Mouse (Mus musculus): ENCODE measurements around the gene Padi6. TPM values are rescaled to one million over a fixed set of nuclear protein-coding genes. Genes with fewer than 3 reads are reported as not detected.

Gene Padi6
- polyA plus RNA-seq, 1 experiment from 2014 or later = not detected

DNA sequence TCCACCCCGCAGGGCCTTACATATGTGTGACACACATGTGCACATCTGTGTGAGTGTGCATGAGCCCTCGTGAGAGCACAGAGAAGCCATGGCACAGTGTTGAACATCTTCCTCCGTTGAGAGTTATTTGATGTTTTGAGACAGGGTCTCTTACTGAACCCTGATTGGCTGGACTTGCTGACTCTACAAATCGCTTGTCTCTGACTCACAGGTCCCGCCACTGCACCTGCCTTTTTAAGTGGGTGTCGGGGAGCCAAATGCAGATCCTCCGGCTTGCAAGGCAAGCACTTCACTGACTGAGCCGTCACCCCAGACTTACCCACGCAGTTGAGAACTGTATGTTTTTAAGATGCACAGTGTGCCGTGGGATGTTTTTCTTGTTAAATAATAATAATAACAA, 33.4 kb upstream of the Padi6 start:
- Histone ChIP-seq H3K27me3 (replicated peaks) (no peaks in the 10 kb centered on the region), H3K36me3 (no peaks in the 10 kb centered on the region), H3K9me3 (replicated peaks) (no peaks in the 10 kb centered on the region), H3K4me1 (no peaks in the 10 kb centered on the region), H3K4me3 (replicated peaks) (no peak overlapping the region), H3K9ac (replicated peaks) (no peak overlapping the region), H3K27ac (replicated peaks) (no peak overlapping the region), H3K4me2 (no peak overlapping the region)
- no peak for ATAC-seq (ENCODE audit: low FRiP score)
- 86% methylated on average over 10 of the region's 10 CpGs for WGBS

DNA sequence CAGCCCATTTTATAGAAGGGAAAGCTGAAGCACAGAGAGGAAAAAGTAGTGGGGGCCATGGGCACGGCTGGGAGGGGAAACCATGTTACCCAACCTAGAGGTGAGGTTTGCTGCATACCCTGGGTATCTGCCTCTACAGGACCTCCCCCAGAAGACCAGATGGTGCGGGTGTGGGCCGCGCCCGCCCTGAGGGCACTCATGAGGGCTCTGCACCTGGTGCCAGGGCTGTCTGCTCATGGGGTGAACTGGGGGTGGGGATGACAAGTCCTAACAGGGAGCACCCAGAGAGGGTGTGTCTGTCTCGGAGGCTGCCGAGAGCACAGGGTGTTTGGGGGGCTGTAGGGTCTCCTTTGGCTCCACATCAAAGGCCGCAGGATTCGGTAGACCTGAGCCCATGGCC, 32.5 kb upstream of the Padi6 start:
- H3K36me3 ChIP-seq = no peaks in the 10 kb centered on the region
- H3K4me3 ChIP-seq (replicated peaks) = no peak overlapping the region
- H3K4me2 ChIP-seq = no peak overlapping the region
- H3K4me1 ChIP-seq = 0 out of 2 replicates have a peak, but pooled peaks cover 2% of the 10 kb centered on the region
- 71% methylated on average over 9 of the region's 9 CpGs for whole genome bisulfite sequencing
- no peak overlapping the region for H3K27ac ChIP-seq (replicated peaks)
- ATAC-seq (ENCODE audit: low FRiP score) = no peak
- H3K27me3 ChIP-seq (replicated peaks) = no peaks in the 10 kb centered on the region
- no peak overlapping the region for H3K9ac ChIP-seq (replicated peaks)
- no peaks in the 10 kb centered on the region for H3K9me3 ChIP-seq (replicated peaks)

DNA sequence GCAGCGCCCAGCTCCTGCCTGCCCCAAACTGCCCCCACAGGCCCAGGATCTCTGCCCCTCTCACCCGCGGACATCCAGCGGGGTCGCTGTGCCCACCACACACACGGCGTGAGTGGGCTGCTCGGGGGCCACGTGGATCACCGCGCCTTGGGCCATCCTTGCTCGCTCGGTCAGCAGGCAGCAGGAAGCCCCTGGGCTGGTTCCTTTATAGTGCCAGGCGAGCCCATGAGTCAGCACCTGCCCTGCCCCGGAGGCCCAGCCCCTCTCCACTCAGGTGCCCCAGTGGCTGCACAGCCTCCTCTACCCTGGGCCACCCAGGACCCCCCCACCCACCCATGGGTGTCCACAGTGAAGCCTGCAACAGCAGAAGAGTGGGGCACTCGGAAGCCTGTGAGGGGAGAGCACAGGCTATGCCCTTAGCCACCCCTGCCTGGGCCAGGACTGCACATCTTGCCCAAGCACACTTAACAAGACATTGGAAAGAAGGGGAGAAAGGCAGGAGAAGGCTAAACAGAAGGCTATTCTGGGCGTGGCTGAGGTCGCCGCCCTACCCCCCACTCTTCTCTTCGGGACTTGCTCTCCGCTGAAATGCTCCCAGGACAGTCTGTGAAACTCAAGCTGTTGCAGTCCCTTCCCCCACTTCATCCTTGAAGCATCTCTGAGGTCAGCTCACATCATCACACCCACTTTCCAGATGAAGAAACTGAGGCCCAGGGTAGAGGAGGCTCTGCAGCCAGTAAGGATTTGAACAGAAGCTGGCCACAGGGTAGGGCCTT, 31.8 kb upstream of the Padi6 start, which contains the start of gene Padi4:
Padi4 (minus strand) TSS at position 212 of the 776 bp plus-strand sequence.
- no peak for ATAC-seq (ENCODE audit: low FRiP score)
- H3K4me2 ChIP-seq = no peak within 1 kb of the TSS
- WGBS = 84% methylated on average over 21 of the region's 21 CpGs
- no peak within 1 kb of the TSS for H3K9ac ChIP-seq (replicated peaks)
- no peaks in the 10 kb centered on the region for H3K36me3 ChIP-seq
- H3K9me3 ChIP-seq (replicated peaks) = no peaks in the 10 kb centered on the region
- no peaks in the 10 kb centered on the region for H3K27me3 ChIP-seq (replicated peaks)
- no peak within 1 kb of the TSS for H3K4me3 ChIP-seq (replicated peaks)
- H3K4me1 ChIP-seq = 0 out of 2 replicates have a peak, but pooled peaks cover 2% of the 10 kb centered on the region
- H3K27ac ChIP-seq (replicated peaks) = no peak within 1 kb of the TSS

DNA sequence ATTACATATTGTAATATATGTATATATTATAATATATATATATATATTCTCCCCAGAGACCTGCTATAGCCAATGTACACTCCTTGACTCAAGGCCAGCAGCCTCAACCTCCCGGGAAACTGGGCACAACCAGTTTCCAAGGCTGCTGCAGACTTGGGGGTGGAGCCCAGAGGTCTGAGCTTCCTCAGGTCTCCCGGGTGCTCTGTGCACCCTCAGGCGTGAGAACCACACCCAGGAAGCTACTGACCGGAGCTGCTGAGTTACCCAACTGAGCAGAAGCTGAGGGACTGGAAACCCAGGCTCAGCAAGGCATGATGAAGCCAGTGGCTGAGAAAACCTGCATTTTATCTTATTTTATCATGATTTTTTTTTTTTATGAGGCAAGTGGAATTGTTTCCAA, 28.6 kb upstream of the Padi6 start:
- no peak for ATAC-seq (ENCODE audit: low FRiP score)
- 0 out of 2 replicates have a peak, but pooled peaks cover 2% of the 10 kb centered on the region for H3K4me1 ChIP-seq
- 46% methylated on average over 4 of the region's 4 CpGs for WGBS
- no peak overlapping the region for H3K4me2 ChIP-seq
- H3K4me3 ChIP-seq (replicated peaks) = no peak overlapping the region
- H3K36me3 ChIP-seq = no peaks in the 10 kb centered on the region
- H3K27ac ChIP-seq (replicated peaks) = no peak overlapping the region
- no peaks in the 10 kb centered on the region for H3K27me3 ChIP-seq (replicated peaks)
- H3K9ac ChIP-seq (replicated peaks) = no peak overlapping the region
- no peaks in the 10 kb centered on the region for H3K9me3 ChIP-seq (replicated peaks)

DNA sequence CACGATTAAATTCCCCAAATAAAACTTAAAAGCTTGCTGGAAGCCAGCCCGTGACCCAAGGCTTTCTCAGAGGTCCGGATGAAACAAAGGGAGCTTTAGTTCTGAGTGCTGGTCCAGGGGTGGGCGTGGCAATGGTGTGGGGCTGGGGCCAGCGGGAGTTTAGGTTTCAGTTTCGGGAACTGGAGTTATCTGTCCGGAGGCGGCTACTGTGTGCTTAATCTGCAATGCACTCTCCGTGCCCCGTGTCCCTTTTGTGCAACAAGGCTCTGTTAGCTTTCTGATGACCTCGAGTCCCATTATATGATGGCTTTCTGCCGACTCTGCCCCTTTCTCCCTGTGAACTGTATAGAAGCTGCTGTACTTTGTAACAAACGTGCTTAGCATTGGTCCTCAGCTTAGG, 28.0 kb upstream of the Padi6 start:
- 9% methylated on average over 13 of the region's 13 CpGs for WGBS
- no peak overlapping the region for H3K9ac ChIP-seq (replicated peaks)
- no peaks in the 10 kb centered on the region for H3K27me3 ChIP-seq (replicated peaks)
- no peak overlapping the region for H3K27ac ChIP-seq (replicated peaks)
- peak overlapping the region; percentile 39 for H3K4me2 ChIP-seq
- H3K9me3 ChIP-seq (replicated peaks) = no peaks in the 10 kb centered on the region
- H3K4me3 ChIP-seq (replicated peaks) = 0 out of 2 replicates have a peak overlapping the region, but pooled peaks have one; percentile 3
- ATAC-seq (ENCODE audit: low FRiP score) = no peak
- H3K4me1 ChIP-seq = 0 out of 2 replicates have a peak, but pooled peaks cover 2% of the 10 kb centered on the region
- no peaks in the 10 kb centered on the region for H3K36me3 ChIP-seq

DNA sequence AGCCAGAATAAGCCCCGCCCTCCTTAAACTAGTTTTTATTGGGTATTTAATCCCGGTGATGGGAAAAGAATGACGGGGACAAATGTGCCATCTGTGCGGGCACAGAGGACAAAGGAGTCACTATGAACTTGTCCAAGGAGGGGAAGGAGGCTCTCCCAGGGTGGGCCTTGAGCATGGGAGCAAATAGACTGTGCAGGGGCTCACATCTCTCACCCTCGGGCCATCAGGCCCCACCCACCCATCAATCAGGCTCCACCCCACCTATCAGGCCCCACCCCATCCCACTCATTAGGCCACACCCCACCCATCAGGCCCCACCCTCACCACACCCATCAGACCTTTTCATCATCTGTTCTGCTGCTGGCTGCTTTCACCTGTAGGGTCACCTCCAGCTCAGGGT, 26.5 kb upstream of the Padi6 start:
- H3K27me3 ChIP-seq (replicated peaks) = no peaks in the 10 kb centered on the region
- 67% methylated on average over 5 of the region's 5 CpGs for WGBS

DNA sequence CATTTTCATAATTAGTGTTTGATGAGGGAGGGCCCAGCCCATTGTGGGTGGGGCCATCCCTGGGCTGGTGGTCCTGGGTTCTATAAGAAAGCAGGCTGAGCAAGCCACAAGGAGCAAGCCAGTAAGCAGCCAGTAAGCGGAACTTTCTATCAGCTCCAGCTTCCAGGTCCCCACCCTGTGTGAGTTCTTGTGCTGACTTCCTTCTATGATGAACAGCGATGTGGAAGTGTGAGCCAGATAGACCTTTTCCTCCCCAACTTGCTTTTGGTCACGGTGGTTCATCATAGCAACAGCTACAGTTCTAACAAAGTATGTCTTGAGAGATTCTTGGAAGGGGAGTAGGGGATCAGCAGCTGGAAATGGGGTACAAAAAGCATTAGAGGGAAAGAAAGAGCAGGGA, 23.5 kb upstream of the Padi6 start:
- H3K4me2 ChIP-seq = no peak overlapping the region
- 88% methylated on average over 3 of the region's 3 CpGs for WGBS
- H3K27me3 ChIP-seq (replicated peaks) = no peaks in the 10 kb centered on the region
- H3K27ac ChIP-seq (replicated peaks) = no peak overlapping the region
- no peaks in the 10 kb centered on the region for H3K36me3 ChIP-seq
- H3K9ac ChIP-seq (replicated peaks) = no peak overlapping the region
- 0 out of 2 replicates have a peak, but pooled peaks cover 2% of the 10 kb centered on the region for H3K4me1 ChIP-seq
- no peaks in the 10 kb centered on the region for H3K9me3 ChIP-seq (replicated peaks)
- ATAC-seq (ENCODE audit: low FRiP score) = no peak
- no peak overlapping the region for H3K4me3 ChIP-seq (replicated peaks)

More for the DNA sequence above, 26.5 kb upstream of the Padi6 start:
- ATAC-seq (ENCODE audit: low FRiP score) = no peak
- Histone ChIP-seq H3K9me3 (replicated peaks) (no peaks in the 10 kb centered on the region), H3K4me1 (0 out of 2 replicates have a peak, but pooled peaks cover 2% of the 10 kb centered on the region), H3K4me3 (replicated peaks) (no peak overlapping the region), H3K9ac (replicated peaks) (no peak overlapping the region), H3K4me2 (no peak overlapping the region), H3K27ac (replicated peaks) (no peak overlapping the region), H3K36me3 (no peaks in the 10 kb centered on the region)

DNA sequence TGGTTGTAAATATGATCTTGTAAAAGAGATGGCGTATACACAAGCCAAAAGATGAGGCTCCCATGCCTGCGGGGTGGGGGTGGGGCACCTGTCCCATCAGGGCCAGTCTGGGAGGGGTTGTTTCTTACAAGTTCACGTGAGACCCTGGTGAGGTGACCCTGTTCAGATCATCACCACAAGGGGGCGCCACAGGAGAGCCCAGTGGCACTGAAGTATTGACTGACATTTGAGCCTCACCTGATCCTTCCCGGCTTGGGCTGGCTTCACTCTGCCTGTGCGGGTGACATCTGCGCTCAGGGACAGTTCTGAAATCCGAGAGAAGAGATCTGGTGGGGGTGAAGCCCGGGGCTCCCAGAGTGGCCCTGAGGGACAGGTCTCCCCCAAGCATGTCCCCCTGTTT, 20.7 kb upstream of the Padi6 start:
- Histone ChIP-seq H3K27ac (replicated peaks) (no peak overlapping the region), H3K27me3 (replicated peaks) (no peaks in the 10 kb centered on the region)
- no peak for ATAC-seq (ENCODE audit: low FRiP score)

DNA sequence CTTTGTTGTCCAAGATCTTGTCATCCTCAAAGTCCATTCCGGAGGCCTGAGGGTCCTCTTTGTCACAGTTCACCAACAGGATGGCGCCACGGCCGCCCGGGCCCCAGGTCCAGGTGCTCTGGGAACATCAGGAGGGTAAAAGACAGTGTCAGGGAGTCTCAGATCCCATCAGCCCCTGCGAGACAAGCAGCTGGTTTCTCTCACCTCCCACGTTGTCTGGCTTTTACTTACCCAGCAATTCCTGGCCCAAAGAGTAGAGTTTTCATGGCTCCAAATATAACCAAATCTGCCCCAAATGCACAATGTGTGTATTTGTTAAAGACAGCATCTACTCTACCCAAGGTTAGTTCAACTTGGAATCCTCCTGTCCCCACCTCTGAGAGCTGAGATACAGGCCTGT, 19.2 kb upstream of the Padi6 start:
- H3K4me1 ChIP-seq = peaks cover 3% of the 10 kb centered on the region; the same call in 1 of the 2 replicates
- H3K27me3 ChIP-seq (replicated peaks) = no peaks in the 10 kb centered on the region
- H3K9ac ChIP-seq (replicated peaks) = no peak overlapping the region
- no peak overlapping the region for H3K4me3 ChIP-seq (replicated peaks)
- H3K27ac ChIP-seq (replicated peaks) = no peak overlapping the region
- no peaks in the 10 kb centered on the region for H3K9me3 ChIP-seq (replicated peaks)
- WGBS = 90% methylated on average over 7 of the region's 7 CpGs
- H3K36me3 ChIP-seq = no peaks in the 10 kb centered on the region
- ATAC-seq (ENCODE audit: low FRiP score) = no peak
- no peak overlapping the region for H3K4me2 ChIP-seq

More for the DNA sequence above, 20.7 kb upstream of the Padi6 start:
- Histone ChIP-seq H3K4me1 (peaks cover under 1% of the 10 kb centered on the region; the same call in 1 of the 2 replicates), H3K9me3 (replicated peaks) (no peaks in the 10 kb centered on the region), H3K9ac (replicated peaks) (no peak overlapping the region), H3K4me3 (replicated peaks) (no peak overlapping the region), H3K36me3 (no peaks in the 10 kb centered on the region), H3K4me2 (no peak overlapping the region)
- WGBS = 18% methylated on average over 9 of the region's 9 CpGs

DNA sequence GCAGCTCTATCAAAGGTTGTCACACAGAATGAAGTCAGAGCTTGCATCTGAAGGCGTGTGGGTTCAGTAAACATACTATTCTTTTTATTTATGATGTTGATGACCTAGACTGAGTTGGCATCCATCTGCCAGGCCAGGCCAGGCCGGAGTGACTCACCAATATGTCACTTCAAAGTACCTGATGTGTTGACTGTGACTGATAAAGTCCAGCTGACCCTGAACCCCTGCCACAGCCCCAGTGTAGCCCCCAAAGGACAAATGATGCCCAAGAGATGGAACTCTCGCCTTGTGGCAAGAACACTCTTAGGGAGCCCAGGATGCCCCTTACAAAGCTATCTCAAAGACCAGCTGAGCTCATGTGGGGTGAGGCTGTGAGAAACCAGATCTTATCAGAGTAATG, 13.4 kb upstream of the Padi6 start:
- WGBS = 87% methylated on average over 3 of the region's 3 CpGs
- Histone ChIP-seq H3K27ac (replicated peaks) (no peak overlapping the region), H3K36me3 (no peaks in the 10 kb centered on the region), H3K4me1 (peaks cover 3% of the 10 kb centered on the region; the same call in 1 of the 2 replicates), H3K4me2 (no peak overlapping the region), H3K4me3 (replicated peaks) (no peak overlapping the region), H3K9ac (replicated peaks) (no peak overlapping the region), H3K27me3 (replicated peaks) (no peaks in the 10 kb centered on the region), H3K9me3 (replicated peaks) (no peaks in the 10 kb centered on the region)
- no peak for ATAC-seq (ENCODE audit: low FRiP score)

DNA sequence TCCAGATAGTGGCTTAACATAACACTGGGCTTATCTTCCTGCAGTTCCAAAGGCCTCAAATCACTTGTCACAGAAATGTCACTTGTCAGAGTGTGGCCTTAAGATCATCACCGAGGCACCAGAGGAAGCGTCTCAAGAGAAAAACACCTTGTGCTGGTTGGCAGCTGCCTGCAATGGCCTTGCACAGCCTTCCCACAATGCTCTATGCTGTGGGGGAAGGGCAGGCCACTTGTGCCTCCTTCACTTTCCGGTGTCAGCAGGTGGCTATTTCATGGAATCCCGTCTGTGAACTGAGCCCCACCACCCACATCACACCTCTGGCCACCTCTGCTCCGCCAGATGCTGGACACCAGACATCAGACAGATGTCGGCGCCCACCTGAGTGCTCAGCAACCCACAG, 10.9 kb upstream of the Padi6 start:
- Histone ChIP-seq H3K9me3 (replicated peaks) (no peaks in the 10 kb centered on the region), H3K9ac (replicated peaks) (no peak overlapping the region), H3K4me2 (no peak overlapping the region), H3K27me3 (replicated peaks) (no peaks in the 10 kb centered on the region), H3K4me3 (replicated peaks) (no peak overlapping the region), H3K36me3 (no peaks in the 10 kb centered on the region), H3K4me1 (peaks cover 7% of the 10 kb centered on the region; the same call in 1 of the 2 replicates), H3K27ac (replicated peaks) (no peak overlapping the region)
- WGBS = 62% methylated on average over 7 of the region's 7 CpGs
- no peak for ATAC-seq (ENCODE audit: low FRiP score)

DNA sequence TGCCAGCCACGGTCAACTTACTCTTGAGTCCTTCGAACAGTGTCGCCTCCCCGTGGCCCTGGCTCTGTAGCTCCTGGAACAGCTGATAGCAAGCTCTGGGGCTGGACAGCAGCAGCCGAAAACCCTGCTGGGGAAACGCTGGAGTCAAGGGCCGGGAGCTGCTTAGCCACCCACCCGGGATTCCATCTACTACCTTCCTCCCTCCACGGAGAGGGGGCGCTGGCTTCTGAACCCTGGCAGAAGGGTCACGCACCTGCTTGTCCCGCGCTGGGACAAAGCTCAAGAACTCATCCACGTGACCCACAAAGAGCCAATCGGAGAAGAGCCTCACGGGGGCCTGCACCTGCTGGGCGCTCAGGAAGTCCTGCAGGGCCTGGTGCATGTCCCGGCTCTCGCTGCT, 7.9 kb upstream of the Padi6 start:
- H3K27me3 ChIP-seq (replicated peaks) = no peaks in the 10 kb centered on the region
- ATAC-seq (ENCODE audit: low FRiP score) = no peak
- H3K4me1 ChIP-seq = peaks cover 4% of the 10 kb centered on the region; the same call in 1 of the 2 replicates
- no peak overlapping the region for H3K9ac ChIP-seq (replicated peaks)
- H3K27ac ChIP-seq (replicated peaks) = no peak overlapping the region
- 9% methylated on average over 19 of the region's 19 CpGs for WGBS
- no peaks in the 10 kb centered on the region for H3K9me3 ChIP-seq (replicated peaks)
- H3K4me2 ChIP-seq = peak overlapping the region; percentile 50
- 0 out of 2 replicates have a peak overlapping the region, but pooled peaks have one; percentile 11 for H3K4me3 ChIP-seq (replicated peaks)
- no peaks in the 10 kb centered on the region for H3K36me3 ChIP-seq

All from neural tube, embryonic 15.5 days (tissue).